Mouse (Mus musculus) kidney, adult 2 months (tissue): ENCODE data around the gene Chrna7. TPM values are rescaled to one million over a fixed set of nuclear protein-coding genes. Genes with fewer than 3 reads are reported as not detected.

ENCODE experiments used
- DNase-seq: peaks from one replicate; pipeline ENCODE4 v3.0.0; 2021
- H3K27ac ChIP-seq: fragments of 200-500 bp; 2 replicates; pipeline ENCODE4 v1.5.1; 2012; ENCODE audit warnings: low read depth, low read length, control low read depth, inconsistent platforms; ENCODE audit not compliant: insufficient read depth
- H3K27me3 ChIP-seq: fragments of 200-500 bp; replicated peaks from 2 replicates; pipeline ENCODE4 v1.6.1; 2012; ENCODE audit warnings: mild to moderate bottlenecking, moderate library complexity, low read length, inconsistent platforms; ENCODE audit not compliant: control insufficient read depth, insufficient read depth
- H3K36me3 ChIP-seq: fragments of 200-500 bp; 2 replicates; pipeline ENCODE4 v1.6.1; 2012; ENCODE audit warnings: mild to moderate bottlenecking, moderate library complexity, low read length, inconsistent platforms; ENCODE audit not compliant: control insufficient read depth, insufficient read depth
- H3K4me1 ChIP-seq: fragments of 200-500 bp; 2 replicates; pipeline ENCODE4 v1.6.1; 2011; ENCODE audit warnings: low read length; ENCODE audit not compliant: control insufficient read depth, insufficient read depth
- H3K4me3 ChIP-seq: fragments of 200-500 bp; 2 replicates; pipeline ENCODE4 v1.5.1; 2011; ENCODE audit warnings: mild to moderate bottlenecking, low read depth, low read length, control low read depth; ENCODE audit not compliant: insufficient read depth
- CTCF ChIP-seq: fragments of 200-500 bp; conservative IDR thresholded peaks from 2 replicates; pipeline ENCODE4 v1.5.1; 2011; ENCODE audit warnings: low read depth, mild to moderate bottlenecking, control low read depth, low read length, moderate library complexity, mixed read lengths; ENCODE audit not compliant: insufficient read depth, insufficient read length
- POLR2A ChIP-seq: fragments of 200-500 bp; IDR thresholded peaks from one replicate; pipeline ENCODE4 v1.6.1; 2011; ENCODE audit warnings: low read depth, low read length, control low read depth
- WGBS: fragments of 180-500 bp; shearing (Covaris S2); methylation state at CpG from one replicate; pipeline ENCODE4 v1.1.7; 2018; 5-methylcytosine and 5-hydroxymethylcytosine counted together
- polyA plus RNA-seq: library from polyadenylated mRNA; depleted of rRNA; stranded (reverse); fragments of >200 nt; gene quantifications from 2 replicates; pipeline ENCODE4 v1.2.3, GENCODE M21; 2012

The Chrna7 gene
- polyA plus RNA-seq, 1 experiment, result 1.1 TPM

GRCm38 (mm10) chr7:63153239-63153638 lies 59.1 kb downstream of the Chrna7 start:
- 37% methylated on average over 1 of the region's 1 CpGs for WGBS

GRCm38 (mm10) chr7:63148740-63149139 lies 63.6 kb downstream of the Chrna7 start:
- DNase-seq, result no peak
- Histone ChIP-seq H3K4me3 (no peak overlapping the region), H3K27ac (no peak overlapping the region), H3K4me1 (no peaks in the 10 kb centered on the region), H3K36me3 (no peaks in the 10 kb centered on the region), H3K27me3 (no peaks in the 10 kb centered on the region)
- TF ChIP-seq POLR2A (no peak), CTCF (no peak)
- WGBS, result 58% methylated on average over 3 of the region's 3 CpGs

More at GRCm38 (mm10) chr7:63153239-63153638, 59.1 kb downstream of the Chrna7 start:
- H3K36me3 ChIP-seq, result no peaks in the 10 kb centered on the region
- no peak for DNase-seq
- no peak overlapping the region for H3K27ac ChIP-seq
- no peak overlapping the region for H3K4me3 ChIP-seq
- TF ChIP-seq POLR2A (no peak), CTCF (no peak)
- no peaks in the 10 kb centered on the region for H3K4me1 ChIP-seq
- no peaks in the 10 kb centered on the region for H3K27me3 ChIP-seq

GRCm38 (mm10) chr7:63148321-63148720 lies 64.0 kb downstream of the Chrna7 start:
- no peak overlapping the region for H3K27ac ChIP-seq
- TF ChIP-seq CTCF, result no peak
- no peak for TF ChIP-seq POLR2A
- 87% methylated on average over 5 of the region's 5 CpGs for WGBS
- no peaks in the 10 kb centered on the region for H3K27me3 ChIP-seq
- no peaks in the 10 kb centered on the region for H3K4me1 ChIP-seq
- DNase-seq, result no peak
- H3K36me3 ChIP-seq, result no peaks in the 10 kb centered on the region
- H3K4me3 ChIP-seq, result no peak overlapping the region

- H3K36me3 ChIP-seq, result no peaks in the 10 kb centered on the region
- H3K27me3 ChIP-seq, result no peaks in the 10 kb centered on the region
- no peaks in the 10 kb centered on the region for H3K4me1 ChIP-seq
- WGBS, result 69% methylated on average over 2 of the region's 2 CpGs
- TF ChIP-seq POLR2A (no peak), CTCF (no peak)
- no peak overlapping the region for H3K4me3 ChIP-seq
- H3K27ac ChIP-seq, result no peak overlapping the region
- no peak for DNase-seq
Measured at GRCm38 (mm10) chr7:63122547-63122946, 89.8 kb downstream of the Chrna7 start.

- Histone ChIP-seq H3K27me3 (no peaks in the 10 kb centered on the region), H3K4me1 (no peaks in the 10 kb centered on the region), H3K27ac (no peak overlapping the region), H3K36me3 (no peaks in the 10 kb centered on the region), H3K4me3 (no peak overlapping the region)
- TF ChIP-seq CTCF (no peak), POLR2A (no peak)
- no peak for DNase-seq
- WGBS, result 29% methylated on average over 2 of the region's 2 CpGs
Measured at GRCm38 (mm10) chr7:63113671-63114070, 98.7 kb downstream of the Chrna7 start.

GRCm38 (mm10) chr7:63113252-63113651 lies 99.1 kb downstream of the Chrna7 start:
- Histone ChIP-seq H3K4me1 (no peaks in the 10 kb centered on the region), H3K36me3 (no peaks in the 10 kb centered on the region), H3K27me3 (no peaks in the 10 kb centered on the region), H3K4me3 (no peak overlapping the region), H3K27ac (no peak overlapping the region)
- TF ChIP-seq CTCF (no peak), POLR2A (no peak)
- DNase-seq, result no peak
- 89% methylated on average over 2 of the region's 2 CpGs for WGBS

- H3K27me3 ChIP-seq, result no peaks in the 10 kb centered on the region
- TF ChIP-seq CTCF, result no peak
- no peak for TF ChIP-seq POLR2A
- no peak for DNase-seq
- no peaks in the 10 kb centered on the region for H3K36me3 ChIP-seq
- no peaks in the 10 kb centered on the region for H3K4me1 ChIP-seq
- no peak overlapping the region for H3K27ac ChIP-seq
- no peak overlapping the region for H3K4me3 ChIP-seq
- 81% methylated on average over 4 of the region's 4 CpGs for WGBS
Measured at GRCm38 (mm10) chr7:63109348-63109747, 103.0 kb downstream of the Chrna7 start.
